In genomic region chr11:90391271-90392185, GRCm38 (mm10) we compare ENCODE assay signal across 7 mouse cellular contexts. TPM values are rescaled to one million over a fixed set of nuclear protein-coding genes. Genes with fewer than 3 reads are reported as not detected.
DNase-seq lines count a peak whose midpoint lies in the region; ATAC-seq and TF ChIP-seq lines count a peak whose summit lies in the region.

No protein-coding gene starts in this region.

- H3K9ac ChIP-seq in heart, postnatal 0 days (replicated peaks; ENCODE audit: low read depth, low read length): no peak overlapping the region

- H3K27ac ChIP-seq in heart, postnatal 0 days (ENCODE audit: low read depth): no peak overlapping the region
- H3K27ac ChIP-seq in midbrain, embryonic 10.5 days (replicated peaks): peak overlapping the region; percentile 52; the same call in 1 of the 2 replicates

- TF ChIP-seq EP300 in heart, postnatal 0 days (IDR thresholded peaks at IDR 0.05; ENCODE audit: low read depth): no peak

- H3K4me1 ChIP-seq in heart, postnatal 0 days (ENCODE audit: control insufficient read depth, insufficient read depth): peaks cover 6% of the 10 kb centered on the region
- H3K4me1 ChIP-seq in midbrain, embryonic 10.5 days: peaks cover 46% of the 10 kb centered on the region

- peaks cover 13% of the 10 kb centered on the region for H3K27me3 ChIP-seq in heart, postnatal 0 days (ENCODE audit: control insufficient read depth, insufficient read depth, low read length)
- H3K27me3 ChIP-seq in midbrain, embryonic 10.5 days (ENCODE audit: low read depth, poor library complexity, severe bottlenecking): peaks cover 68% of the 10 kb centered on the region

- peak overlapping the region; percentile 99 for H3K4me2 ChIP-seq in heart, postnatal 0 days (ENCODE audit: low read depth, low read length)

- no peak for TF ChIP-seq CTCF in heart, postnatal 0 days (IDR thresholded peaks at IDR 0.05; ENCODE audit: low read depth)

- peak; percentile 81 for DNase-seq in ES-CJ7 (ENCODE audit: low read depth, low spot score)
- peak; percentile 65 for DNase-seq in Muller cell, postnatal 12 days (ENCODE audit: inconsistent ontology term)
- DNase-seq in heart, postnatal 0 days (ENCODE audit: low spot score): no peak
- DNase-seq in midbrain, embryonic 10.5 days (ENCODE audit: low spot score): peak; percentile 23
- DNase-seq in urinary bladder, postnatal 25 days (ENCODE audit: low spot score): no peak
- no peak for DNase-seq in adrenal gland, adult 2 months
- no peak for DNase-seq in urinary bladder, postnatal 4 days (ENCODE audit: low spot score in 2 of 2)

- ATAC-seq in heart, postnatal 0 days (ENCODE audit: insufficient read depth, low read depth): no peak

- 0 out of 2 replicates have a peak, but pooled peaks cover 4% of the 10 kb centered on the region for H3K36me3 ChIP-seq in heart, postnatal 0 days (replicated peaks; ENCODE audit: control insufficient read depth, insufficient read depth, low read length)
- H3K36me3 ChIP-seq in midbrain, embryonic 10.5 days: no peaks in the 10 kb centered on the region

- WGBS in heart, postnatal 0 days: 22% methylated on average over 14 of the region's 14 CpGs
- 8% methylated on average over 14 of the region's 14 CpGs for WGBS in midbrain, embryonic 10.5 days

- H3K4me3 ChIP-seq in heart, postnatal 0 days (ENCODE audit: low read depth, low read length): peak overlapping the region; percentile 72
- H3K4me3 ChIP-seq in midbrain, embryonic 10.5 days: peak overlapping the region; percentile 60

- no peaks in the 10 kb centered on the region for H3K9me3 ChIP-seq in heart, postnatal 0 days (replicated peaks; ENCODE audit: control insufficient read depth, low read length)
- H3K9me3 ChIP-seq in midbrain, embryonic 10.5 days (replicated peaks): no peaks in the 10 kb centered on the region

RNA-seq across cellular contexts. Expression of gene Hlf, which starts 0.8 kb away (rescaled TPM):
- 5.4 and 7.6 TPM in 2 replicates for total RNA-seq in heart, postnatal 0 days (2014; rRNA removed; ENCODE audit: low replicate concordance)
- 6.8 and 7.0 TPM in 2 replicates for polyA plus RNA-seq in heart, postnatal 0 days (2015; fragmentation: Nextera tagmentation; extraction: Ambion mirVana)
- polyA plus RNA-seq in midbrain, embryonic 10.5 days (2016; fragmentation: Nextera tagmentation; extraction: Ambion mirVana): 1.5 and 3.3 TPM in 2 replicates
- 10 to 100 TPM in 1 of 2 experiments, 1 to 10 TPM in 1; 9.0 to 16.4 TPM for total RNA-seq in adrenal gland, adult 2 months (2021)
- 16.8 and 18.0 TPM in 2 replicates for polyA plus RNA-seq in adrenal gland, adult 2 months (2012; rRNA removed)

Comparison
In these comparisons a context has a peak if more than half of its experiments do, and no peak if none do; other contexts are left out.
1. DNase-seq: peak in ES-CJ7 (single experiment), Muller cell, postnatal 12 days (single experiment) and midbrain, embryonic 10.5 days (single experiment); none in heart, postnatal 0 days (single experiment), urinary bladder, postnatal 25 days (single experiment), adrenal gland, adult 2 months (single experiment) and urinary bladder, postnatal 4 days (0 of 2).